Mouse (Mus musculus): ENCODE data around the gene Tbc1d22a. TPM values are rescaled to one million over a fixed set of nuclear protein-coding genes. Genes with fewer than 3 reads are reported as not detected.
"Not testable (repeated sequence)": the region's sequence is repeated elsewhere in the genome, so short reads cannot be mapped to it uniquely, and the experiment has no call there.

The Tbc1d22a gene
- total RNA-seq, 2 experiments from 2014 or later: 25.1 to 25.2 TPM

GRCm38 (mm10) chr15:86180427-86180826, 33.8 kb upstream of the Tbc1d22a start:
- no peak for DNase-seq (ENCODE audit: low spot score in 2 of 2)

GRCm38 (mm10) chr15:86181321-86181720, 32.9 kb upstream of the Tbc1d22a start:
- DNase-seq (ENCODE audit: low spot score in 2 of 2): not testable (repeated sequence)

- no peak for DNase-seq (ENCODE audit: low spot score in 2 of 2)
Measured at GRCm38 (mm10) chr15:86181941-86182439, 32.3 kb upstream of the Tbc1d22a start.

GRCm38 (mm10) chr15:86182646-86183045, 31.6 kb upstream of the Tbc1d22a start:
- peak; percentile 40 to 58 for DNase-seq (ENCODE audit: low spot score in 2 of 2)

- DNase-seq (ENCODE audit: low spot score in 2 of 2): no peak
Measured at GRCm38 (mm10) chr15:86183484-86183883, 30.8 kb upstream of the Tbc1d22a start.

GRCm38 (mm10) chr15:86184071-86184470, 30.2 kb upstream of the Tbc1d22a start:
- no peak for DNase-seq (ENCODE audit: low spot score in 2 of 2)

GRCm38 (mm10) chr15:86184851-86185688, 29.2 kb upstream of the Tbc1d22a start:
- peak; percentile 54 to 67 for DNase-seq (ENCODE audit: low spot score in 2 of 2)

- DNase-seq (ENCODE audit: low spot score in 2 of 2): peak; percentile 81 to 85
Measured at GRCm38 (mm10) chr15:86185689-86186569, 28.3 kb upstream of the Tbc1d22a start, which contains the start of gene Cerk. Cerk (minus strand) TSS chr15:86186141.

- no peak for DNase-seq (ENCODE audit: low spot score in 2 of 2)
Measured at GRCm38 (mm10) chr15:86186686-86187085, 27.6 kb upstream of the Tbc1d22a start.

GRCm38 (mm10) chr15:86188186-86188585, 26.1 kb upstream of the Tbc1d22a start:
- peak; percentile 51 to 64 for DNase-seq (ENCODE audit: low spot score in 2 of 2)

- DNase-seq (ENCODE audit: low spot score in 2 of 2): peak; percentile 42 to 48
Measured at GRCm38 (mm10) chr15:86188746-86189470, 25.4 kb upstream of the Tbc1d22a start.

GRCm38 (mm10) chr15:86190387-86190786, 23.9 kb upstream of the Tbc1d22a start:
- DNase-seq (ENCODE audit: low spot score in 2 of 2): no peak

GRCm38 (mm10) chr15:86191505-86191904, 22.8 kb upstream of the Tbc1d22a start:
- no peak for DNase-seq (ENCODE audit: low spot score in 2 of 2)

- no peak for DNase-seq (ENCODE audit: low spot score in 2 of 2)
Measured at GRCm38 (mm10) chr15:86191933-86192332, 22.3 kb upstream of the Tbc1d22a start.

GRCm38 (mm10) chr15:86194676-86195453, 19.4 kb upstream of the Tbc1d22a start:
- DNase-seq (ENCODE audit: low spot score in 2 of 2): not testable (repeated sequence)

- no peak for DNase-seq (ENCODE audit: low spot score in 2 of 2)
Measured at GRCm38 (mm10) chr15:86199052-86199451, 15.2 kb upstream of the Tbc1d22a start.

- DNase-seq (ENCODE audit: low spot score in 2 of 2): no peak
Measured at GRCm38 (mm10) chr15:86199482-86199881, 14.8 kb upstream of the Tbc1d22a start.

- DNase-seq (ENCODE audit: low spot score in 2 of 2): no peak
Measured at GRCm38 (mm10) chr15:86200169-86200568, 14.1 kb upstream of the Tbc1d22a start.

GRCm38 (mm10) chr15:86201095-86201494, 13.2 kb upstream of the Tbc1d22a start:
- no peak for DNase-seq (ENCODE audit: low spot score in 2 of 2)

GRCm38 (mm10) chr15:86201696-86202330, 12.4 kb upstream of the Tbc1d22a start:
- no peak for DNase-seq (ENCODE audit: low spot score in 2 of 2)

All from layer of hippocampus, postnatal 10 days (tissue).